In the genomic region with DNA sequence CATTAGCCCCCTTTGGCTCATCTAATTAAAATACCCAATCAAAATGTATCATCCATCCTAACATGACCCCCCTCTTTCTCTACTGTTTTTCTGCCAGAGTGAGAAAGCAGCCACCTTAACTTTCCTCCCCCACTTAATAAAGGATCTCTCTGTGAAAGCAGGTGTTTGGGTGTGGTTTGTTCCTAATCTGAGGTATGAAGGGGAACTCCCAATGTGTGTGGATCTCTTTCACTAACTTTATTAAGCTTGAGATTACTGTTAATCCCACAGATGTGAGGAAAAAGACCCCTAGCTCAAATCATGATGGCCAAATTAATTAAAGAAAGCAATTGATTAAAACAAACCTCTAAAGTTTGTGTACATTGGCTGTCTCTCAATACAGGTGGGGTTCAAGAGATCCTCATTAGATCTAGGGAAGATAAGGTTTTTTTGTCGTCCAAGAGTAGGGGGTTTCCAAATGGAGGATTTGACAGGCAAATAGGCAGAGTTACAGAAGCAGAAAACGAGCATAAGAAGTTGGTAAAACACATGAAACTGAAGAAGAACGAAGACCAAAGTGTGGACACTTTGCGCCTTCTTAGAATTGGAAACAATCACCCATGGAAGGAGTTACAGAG, we compare ENCODE assay signal across 18 mouse cellular contexts. TPM values are rescaled to one million over a fixed set of nuclear protein-coding genes. Genes with fewer than 3 reads are reported as not detected.
DNase-seq lines count a peak whose midpoint lies in the region.
"Had no signal": no experiment of that assay in that cellular context is flagged by ENCODE, and none has a peak within 500 bp of the region (broad histone marks: within the 10 kb centered on the region; RNA-seq: fewer than 3 reads in every experiment).

No protein-coding gene starts in this region.

- H3K27me3 ChIP-seq in splenic B cell, adult 2 months (ENCODE audit: control insufficient read depth, insufficient read depth, low read length, poor library complexity, severe bottlenecking), result no peaks in the 10 kb centered on the region
- H3K27me3 ChIP-seq: embryonic facial prominence, embryonic 12.5 days; forebrain, embryonic 13.5 days; forebrain, embryonic 15.5 days; Patski had no signal

- intact Hi-C loops in heart, postnatal 25 days (cut with DNase I), result no loop called here

- DNase-seq in heart, adult 11 months, result peak; percentile 27
- no peak for DNase-seq in heart, postnatal 25 days (ENCODE audit: low spot score)
- peak; percentile 44 for DNase-seq in A20 (ENCODE audit: low read depth, low spot score)
- peak; percentile 39 for DNase-seq in splenic B cell, adult 2 months (ENCODE audit: low read depth, low spot score)
- DNase-seq in gastrocnemius, adult 18-20 months (ENCODE audit: low spot score), result no peak
- DNase-seq: adrenal gland, adult 8-10 months; adrenal gland, postnatal 14 days; adrenal gland, postnatal 36 days; cerebellum, adult 11-12 months; cerebellum, adult 2 months; cerebellum, adult 9-10 months; cerebellum, postnatal 10 days; cerebellum, postnatal 25 days; forebrain, postnatal 0 days had no signal

- H3K36me3 ChIP-seq in splenic B cell, adult 2 months (ENCODE audit: control insufficient read depth, insufficient read depth, low read length, poor library complexity, severe bottlenecking), result peaks cover 5% of the 10 kb centered on the region; the same call in 1 of the 2 replicates

RNA-seq across cellular contexts. Expression of a gene that starts 1.5 kb away (rescaled TPM):
- 10 to 100 TPM; 69.9 to 70.4 TPM for total RNA-seq in heart, postnatal 25 days (2021)
- 10 to 100 TPM; 31.4 to 31.5 TPM for total RNA-seq in gastrocnemius, adult 18-20 months (2021)

RNA-seq across cellular contexts. Expression of a gene that starts 1.7 kb away (rescaled TPM):
- total RNA-seq in heart, postnatal 25 days (2021), result 10 to 100 TPM; 16.0 to 18.0 TPM
- 10 to 100 TPM in 1 of 2 experiments, 1 to 10 TPM in 1; 9.5 to 12.1 TPM for total RNA-seq in gastrocnemius, adult 18-20 months (2021)

Comparison
In these comparisons a context has a peak if more than half of its experiments do, and no peak if none do; other contexts are left out.
1. DNase-seq: peak in heart, adult 11 months (single experiment), A20 (single experiment) and splenic B cell, adult 2 months (single experiment); none in heart, postnatal 25 days (single experiment) and gastrocnemius, adult 18-20 months (single experiment).